Mouse (Mus musculus): Measurements from ENCODE around the gene Basp1.

- TF ChIP-seq CTCF (IDR thresholded peaks at IDR 0.05; ENCODE audit: low read depth, low read length) (no peak), POLR2A (IDR thresholded peaks at IDR 0.05; ENCODE audit: insufficient read depth, low read length) (no peak)
Observed at GRCm38 (mm10) chr15:25430167-25430566, 16.6 kb upstream of the Basp1 start.
